Mouse (Mus musculus) frontal cortex, postnatal 14 days (tissue): Measurements from ENCODE around the gene Vegfb.
"Not testable (repeated sequence)": the region's sequence is repeated elsewhere in the genome, so short reads cannot be mapped to it uniquely, and the experiment has no call there.

ENCODE experiments used
- DNase-seq, 2 experiments: peaks; one replicate each; pipeline ENCODE4 v3.0.0; 2022; ENCODE audit warnings: low spot score in 2 of 2

Gene Vegfb

GRCm38 (mm10) chr19:6992011-6992858 lies 4.8 kb upstream of the Vegfb start, which contains the start of gene Dnajc4:
TSS of gene Dnajc4 (minus strand) at chr19:6992572.
- DNase-seq: peak; percentile 93 to 94

- DNase-seq: not testable (repeated sequence)
These were observed 3.7 kb upstream of the Vegfb start for GRCm38 (mm10) chr19:6991166-6991565.

- no peak for DNase-seq
These were observed 3.3 kb upstream of the Vegfb start for GRCm38 (mm10) chr19:6990712-6991111.

DNA sequence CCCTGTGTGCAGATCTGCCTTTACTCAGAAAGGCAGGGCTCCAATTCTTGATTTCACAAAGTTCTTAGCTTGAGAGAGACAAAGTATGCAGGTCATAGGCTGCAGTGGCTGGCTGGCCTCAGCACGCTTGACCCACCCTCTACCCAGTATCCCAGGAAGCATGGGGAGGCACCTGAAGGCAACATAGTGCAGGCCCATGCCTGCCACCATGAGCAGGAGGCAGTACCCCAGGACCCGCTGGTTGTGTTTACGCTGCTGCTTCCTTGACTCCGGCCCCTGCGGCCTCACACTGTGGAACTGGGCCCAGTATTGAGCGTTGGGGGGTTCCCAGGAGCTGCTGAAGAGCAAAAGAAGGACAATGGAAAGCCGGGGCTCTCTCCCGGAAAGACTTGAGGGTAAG lies 1.8 kb upstream of the Vegfb start:
- DNase-seq: no peak

DNA sequence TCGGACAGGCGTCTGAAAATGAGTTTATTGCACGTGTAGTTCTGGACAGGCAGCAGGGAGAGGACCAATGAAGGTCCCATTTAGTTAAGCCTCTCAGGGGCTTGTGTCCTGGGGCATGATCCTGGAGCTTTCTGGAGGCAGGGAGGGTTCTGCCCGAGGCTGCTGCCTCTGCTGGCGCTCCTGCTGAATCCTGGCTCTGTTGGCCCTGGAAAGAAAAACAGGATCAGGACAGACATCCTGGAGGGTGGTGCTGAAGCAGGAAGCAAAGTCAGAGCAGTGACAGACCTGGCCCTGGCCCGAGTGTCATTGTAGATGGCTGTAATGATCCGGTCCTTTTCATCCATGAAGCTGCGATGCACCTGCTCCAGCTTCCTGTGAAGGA lies 444 bp upstream of the Vegfb start:
- no peak for DNase-seq

DNA sequence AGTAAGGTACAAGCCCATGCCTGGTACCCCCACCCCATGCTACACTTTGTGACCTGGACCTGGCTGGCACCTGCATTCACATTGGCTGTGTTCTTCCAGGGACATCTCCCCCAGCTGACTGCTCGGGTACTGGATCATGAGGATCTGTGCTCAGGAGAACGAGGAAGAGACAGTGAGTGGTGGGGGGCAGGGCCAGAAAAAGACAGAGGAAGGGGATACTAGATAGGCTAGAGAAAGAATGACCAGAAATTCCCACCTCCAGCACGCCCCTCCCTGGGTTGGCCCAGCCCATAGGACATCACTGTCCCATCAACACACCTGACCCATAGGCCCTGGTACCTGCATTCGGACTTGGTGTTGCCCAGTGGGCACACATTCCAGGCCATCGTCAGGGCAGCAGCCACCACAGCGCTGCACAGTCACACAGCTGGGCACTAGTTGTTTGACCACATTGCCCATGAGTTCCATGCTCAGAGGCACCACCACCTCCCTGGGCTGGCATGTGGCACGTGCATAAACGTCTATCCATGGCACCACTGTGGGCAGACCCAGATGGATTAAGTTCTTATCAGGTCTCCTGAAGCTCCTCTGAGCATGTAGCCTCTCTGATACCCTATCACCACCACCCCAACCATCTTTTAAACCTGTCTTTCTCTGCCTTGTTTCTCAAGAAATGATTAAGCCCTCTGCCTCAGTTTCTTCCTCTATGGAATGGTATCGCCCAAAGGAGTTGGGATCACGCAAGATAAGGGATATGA lies 1.3 kb downstream of the Vegfb start:
- DNase-seq: no peak

DNA sequence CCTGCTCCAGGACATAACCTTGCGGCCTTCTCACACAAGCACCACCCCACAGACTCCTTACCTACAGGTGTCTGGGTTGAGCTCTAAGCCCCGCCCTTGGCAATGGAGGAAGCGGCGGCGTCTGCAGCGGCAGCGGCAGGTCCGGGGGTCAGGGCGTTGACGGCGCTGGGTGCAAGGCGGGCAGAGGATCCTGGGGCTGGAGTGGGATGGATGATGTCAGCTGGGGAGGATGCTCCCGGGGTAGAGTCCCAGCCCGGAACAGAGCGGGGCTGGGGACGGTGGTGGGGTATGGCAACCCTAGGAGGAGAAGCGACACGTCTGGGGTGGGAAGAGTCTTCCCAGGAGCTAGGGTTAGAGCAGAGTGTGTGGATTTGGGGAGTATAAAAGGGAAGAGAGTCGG lies 2.2 kb downstream of the Vegfb start:
- DNase-seq: no peak

DNA sequence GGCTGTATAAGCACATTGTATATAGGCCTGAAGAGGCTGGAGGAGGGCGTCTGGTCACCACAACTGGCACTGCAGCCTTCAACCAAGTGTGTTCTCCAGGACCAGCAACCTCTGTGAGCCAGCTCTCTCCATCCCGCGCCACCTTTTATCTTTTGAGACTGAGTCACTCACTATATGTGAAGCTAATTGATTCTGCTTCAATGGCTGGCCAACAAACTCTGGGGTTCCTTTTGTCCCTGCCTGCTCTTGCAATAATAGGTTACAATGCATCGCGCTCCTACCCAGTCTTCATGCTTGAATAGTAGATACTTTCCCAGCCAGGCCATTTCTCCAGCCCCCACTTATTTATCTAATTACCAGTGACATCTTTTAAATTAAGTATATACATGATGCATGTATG lies 3.8 kb downstream of the Vegfb start:
- no peak for DNase-seq

- no peak for DNase-seq
These were observed 6.0 kb downstream of the Vegfb start for GRCm38 (mm10) chr19:6981465-6981864.

DNA sequence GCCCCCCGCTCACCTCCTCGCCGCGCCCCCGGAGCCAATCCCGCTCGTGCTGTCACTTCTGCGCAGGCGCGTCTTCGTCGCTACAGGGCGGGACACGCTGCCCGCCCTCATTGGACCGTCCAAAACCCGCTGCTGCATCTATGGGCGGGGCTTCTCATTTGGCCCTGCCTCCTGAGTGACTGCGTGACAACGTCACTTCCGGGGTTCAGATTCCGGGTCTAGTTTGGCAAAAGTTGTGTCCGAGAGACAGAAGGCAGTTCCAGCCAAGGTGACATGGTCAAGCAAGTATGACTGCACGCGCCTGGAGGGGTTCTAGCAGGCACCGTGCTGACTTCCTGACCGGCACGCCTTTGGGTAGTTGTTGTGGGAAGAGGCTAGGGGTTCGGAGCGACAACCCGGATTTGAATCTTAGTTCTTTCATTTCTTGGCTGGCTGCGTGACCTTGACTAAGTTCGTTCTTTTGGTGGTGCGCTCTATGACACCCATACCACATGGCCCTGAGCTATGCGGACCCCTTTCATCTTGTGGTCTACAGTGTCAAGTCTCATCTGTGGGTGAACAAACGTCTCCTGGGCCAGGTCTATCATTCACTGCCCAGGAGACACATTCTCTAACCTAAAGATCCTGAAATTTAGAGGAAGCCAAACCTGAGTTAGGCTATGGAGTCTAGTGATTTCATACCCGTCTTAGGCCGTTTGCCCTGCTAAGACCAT lies 6.9 kb downstream of the Vegfb start, which contains the start of gene Fkbp2:
Gene Fkbp2 (minus strand): TSS at position 121 of the 713 bp plus-strand sequence.
- peak; percentile 98 for DNase-seq

GRCm38 (mm10) chr19:6979486-6980380 lies 7.7 kb downstream of the Vegfb start:
- peak; percentile 99 for DNase-seq

DNA sequence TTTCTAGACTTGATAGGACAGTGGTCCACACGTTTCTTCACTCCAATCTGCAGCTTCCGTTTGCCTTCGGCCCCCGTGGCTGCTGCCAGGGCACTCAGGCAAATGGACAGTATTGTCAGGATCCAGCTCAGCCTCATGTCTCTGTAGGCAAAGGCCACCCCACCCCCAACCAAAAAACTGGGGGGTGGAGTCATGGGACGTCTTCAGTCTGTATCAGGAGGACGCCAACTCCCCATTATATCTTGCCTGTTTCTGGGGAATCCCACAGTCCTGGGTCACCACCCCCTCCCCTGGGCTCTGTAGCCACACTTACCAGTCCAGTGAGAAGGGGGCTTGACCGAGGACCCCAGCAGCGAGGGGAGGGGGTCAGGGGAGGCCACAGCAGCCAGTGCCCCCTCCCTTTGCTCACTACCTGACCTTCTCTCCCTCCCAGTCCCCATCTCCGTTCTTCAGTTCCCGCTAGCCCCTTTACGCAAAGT lies 8.4 kb downstream of the Vegfb start:
- peak; percentile 57 to 60 for DNase-seq

- DNase-seq: no peak
These were observed 8.8 kb downstream of the Vegfb start for GRCm38 (mm10) chr19:6978639-6978974.

DNA sequence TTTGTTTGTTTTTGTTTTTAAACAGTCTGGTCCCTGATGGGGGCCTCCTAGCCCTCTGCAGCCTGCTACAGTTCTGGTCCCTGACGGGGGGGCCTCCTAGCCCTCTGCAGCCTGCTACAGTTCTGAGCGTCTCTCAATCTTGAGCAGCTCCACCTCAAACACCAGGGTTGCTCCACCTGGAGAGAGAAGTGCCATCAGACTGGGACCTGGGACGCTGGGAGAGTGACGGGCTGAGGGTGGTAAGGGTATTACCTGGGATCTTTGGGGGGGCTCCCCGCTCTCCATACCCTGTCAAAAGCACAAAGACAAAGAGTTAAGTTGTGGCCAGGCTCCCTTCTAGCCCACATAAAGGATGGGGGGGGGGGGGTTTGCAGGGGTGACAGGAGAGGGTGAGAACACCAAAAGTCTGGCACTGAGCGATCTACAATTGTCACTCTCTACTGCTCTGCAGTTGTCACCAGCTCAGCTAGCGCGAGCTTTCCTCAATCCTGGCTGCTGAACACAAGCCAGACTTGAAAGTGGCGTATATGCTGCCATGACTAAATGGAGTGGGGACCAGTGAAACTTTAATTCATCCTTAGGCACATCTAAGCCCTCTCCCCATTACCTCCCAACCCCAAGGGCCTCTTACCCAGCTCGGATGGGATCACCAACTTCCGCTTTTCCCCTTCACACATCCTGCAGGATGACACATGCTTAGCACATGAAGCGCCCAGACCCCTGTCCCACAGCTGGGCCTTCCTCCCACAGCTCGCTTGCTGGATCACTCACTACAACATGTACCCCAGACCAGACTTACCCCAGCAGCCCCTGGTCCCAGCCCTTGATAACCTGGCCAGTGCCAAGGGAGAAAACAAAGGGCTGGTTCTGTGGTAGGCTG lies 9.5 kb downstream of the Vegfb start:
- DNase-seq: no peak

DNA sequence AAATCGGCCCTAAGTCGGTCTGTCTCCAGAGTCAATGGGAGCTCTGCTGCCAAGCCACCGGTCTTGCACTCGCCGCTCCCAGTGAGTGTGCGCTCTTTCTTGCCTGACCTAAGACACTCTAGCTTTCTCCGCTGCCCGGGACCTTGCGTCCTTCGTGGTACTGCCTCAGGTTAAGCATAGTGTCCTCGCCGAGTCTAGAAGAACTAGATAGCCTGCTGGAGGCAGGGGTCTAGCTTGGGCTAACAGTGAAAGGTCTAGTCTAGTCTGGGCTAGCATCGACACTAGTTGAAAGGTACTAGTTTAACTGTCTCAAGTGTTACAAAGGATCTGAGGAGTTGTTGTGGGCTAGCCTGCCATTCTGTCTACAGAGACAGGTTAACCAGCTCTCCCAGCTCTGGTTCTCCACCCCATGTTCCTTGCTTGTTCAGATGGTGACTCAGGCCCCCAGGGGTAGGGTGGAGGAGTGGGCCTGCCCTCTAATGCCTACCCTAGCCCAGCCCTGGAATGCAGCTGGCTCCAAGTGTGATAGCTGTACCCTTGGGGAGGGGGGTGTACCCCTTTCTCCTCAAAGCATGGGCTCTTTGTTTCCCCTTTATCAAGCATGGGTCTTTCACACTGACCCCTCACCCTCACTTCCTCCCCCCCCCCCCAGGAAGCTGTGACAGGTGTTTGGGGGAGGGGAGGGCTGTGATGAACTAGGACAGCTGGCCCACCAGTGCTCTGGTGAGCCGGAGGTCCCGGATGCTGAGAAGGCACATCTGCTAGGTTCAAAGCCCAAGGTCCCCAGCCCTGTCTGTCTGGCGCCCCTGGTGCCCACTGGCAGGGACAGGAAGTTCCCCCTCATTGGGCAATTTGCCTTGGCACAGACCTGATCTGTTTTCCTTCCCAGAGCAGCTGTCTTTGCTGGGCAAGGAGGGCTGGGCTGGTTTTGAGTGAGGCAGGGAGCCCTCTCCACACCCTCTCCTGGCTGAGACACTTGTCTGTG lies 11.6 kb downstream of the Vegfb start, which contains the start of gene Plcb3:
Gene Plcb3 (minus strand): TSS at position 934 of the 985 bp plus-strand sequence.
- DNase-seq: peak; percentile 65 to 81

DNA sequence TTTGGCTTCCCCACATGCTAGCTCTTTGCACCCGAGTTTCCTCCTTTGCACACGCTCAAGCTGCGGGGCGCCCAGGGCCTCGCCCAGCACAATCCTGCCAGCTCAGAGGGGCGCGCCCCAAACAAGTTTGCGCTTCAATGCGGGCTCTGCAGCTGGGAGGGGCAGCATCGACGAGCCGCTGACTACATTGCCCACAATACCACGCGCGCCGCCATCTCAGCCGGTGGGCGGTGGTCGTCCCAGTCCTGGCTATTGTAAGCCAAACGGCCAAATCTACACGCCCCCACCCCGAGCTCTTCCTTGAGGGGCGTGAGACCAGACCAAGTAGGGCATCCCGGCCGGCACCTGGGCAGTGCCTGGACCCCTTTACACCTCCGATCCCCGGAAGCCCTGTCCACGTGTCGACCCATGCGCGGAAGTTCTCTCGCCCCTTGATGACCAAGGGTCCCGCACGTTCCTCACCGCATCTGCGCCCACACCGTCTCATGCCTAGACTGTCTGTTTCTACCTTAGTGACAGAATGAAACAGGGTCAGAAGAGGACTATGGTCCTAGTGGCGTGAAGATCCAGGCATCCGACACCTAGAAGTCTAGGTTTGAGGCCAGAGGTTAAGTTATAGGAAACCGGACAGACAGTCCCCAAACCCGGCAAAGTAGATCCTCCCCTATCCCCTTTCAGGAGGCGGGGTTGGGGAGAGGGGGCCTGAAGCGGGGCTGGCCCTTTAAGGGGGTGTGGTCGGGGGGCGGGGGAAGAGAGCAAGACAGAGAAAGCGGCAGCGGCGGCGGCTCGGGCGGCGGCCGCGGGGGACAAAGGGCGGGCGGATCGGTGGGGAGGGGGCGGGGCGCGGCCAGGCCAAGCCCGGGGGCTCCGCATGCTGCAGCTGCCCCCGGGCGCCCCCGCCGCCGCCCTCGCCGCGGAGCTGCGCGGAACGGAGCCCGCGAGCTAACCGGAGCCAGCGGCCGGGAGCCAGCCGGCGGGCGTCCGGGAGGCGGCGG lies 12.9 kb downstream of the Vegfb start, which contains the start of gene Ppp1r14b:
Gene Ppp1r14b (plus strand): TSS at position 758 of the 995 bp plus-strand sequence.
- peak; percentile 64 to 74 for DNase-seq

DNA sequence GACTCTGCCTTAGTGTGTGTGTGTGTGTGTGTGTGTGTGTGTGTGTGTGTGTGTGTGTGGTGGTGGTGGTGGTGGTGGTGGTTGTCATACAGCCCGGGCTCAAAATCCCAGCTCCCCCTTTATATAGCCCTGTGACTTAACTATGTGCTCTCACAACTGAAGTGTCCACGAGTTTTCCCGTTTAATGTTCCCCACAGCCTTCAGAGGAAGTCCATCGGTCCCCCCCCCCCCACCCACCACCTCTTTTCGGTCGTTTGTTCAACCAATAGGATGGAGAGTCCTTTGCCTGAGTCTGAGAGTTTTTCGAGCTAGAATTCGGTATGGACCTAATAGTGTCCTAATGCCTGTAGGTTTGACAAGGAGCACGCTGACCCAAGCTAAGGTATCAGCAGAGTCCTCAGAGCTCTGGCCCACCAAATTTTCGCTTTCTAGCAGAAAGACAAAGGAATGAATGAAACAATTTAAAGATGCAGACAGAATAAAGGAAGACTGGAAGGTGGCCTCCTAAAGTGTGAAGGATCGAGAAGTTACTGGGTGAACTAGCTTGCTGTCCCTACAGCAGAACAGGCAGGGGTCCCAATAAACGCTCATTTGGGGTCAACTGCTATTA lies 13.8 kb downstream of the Vegfb start:
- DNase-seq: no peak
